Mouse (Mus musculus) kidney, postnatal 0 days (tissue): ENCODE measurements around the gene Rd3l. TPM values are rescaled to one million over a fixed set of nuclear protein-coding genes. Genes with fewer than 3 reads are reported as not detected.

Experiments used
- ATAC-seq: fragments of 200-750 bp; cut with Nextera tagmentation; replicated peaks from 2 replicates; pipeline ENCODE4 v1.8.0; 2017; ENCODE audit warnings: low read depth, moderate number of reproducible peaks, moderate TSS enrichment, moderate library complexity; ENCODE audit not compliant: low FRiP score
- DNase-seq: peaks from one replicate; pipeline ENCODE4 v3.0.0-alpha.2; 2016; ENCODE audit warnings: low spot score
- H3K27ac ChIP-seq: fragments of 300-500 bp; sonication (generic); 2 replicates; pipeline ENCODE4 v1.5.1; 2014; ENCODE audit warnings: mild to moderate bottlenecking
- H3K27me3 ChIP-seq: fragments of 300-500 bp; sonication (generic); 2 replicates; pipeline ENCODE4 v1.6.1; 2014; ENCODE audit warnings: low read length, mixed read lengths; ENCODE audit not compliant: insufficient read depth
- H3K36me3 ChIP-seq: fragments of 300-500 bp; sonication (generic); 2 replicates; pipeline ENCODE4 v1.6.1; 2014; ENCODE audit warnings: low read length, mixed read lengths; ENCODE audit not compliant: insufficient read depth
- H3K4me1 ChIP-seq: fragments of 300-500 bp; sonication (generic); replicated peaks from 2 replicates; pipeline ENCODE4 v1.6.1; 2014; ENCODE audit warnings: antibody characterized with exemption, low read length, mixed read lengths; ENCODE audit not compliant: insufficient read depth
- H3K4me2 ChIP-seq: fragments of 300-500 bp; sonication (generic); 2 replicates; pipeline ENCODE4 v1.6.1; 2014; ENCODE audit warnings: mild to moderate bottlenecking, low read length, moderate library complexity, mixed read lengths
- H3K4me3 ChIP-seq: fragments of 300-500 bp; sonication (generic); replicated peaks from 2 replicates; pipeline ENCODE4 v1.5.1; 2014; ENCODE audit warnings: low read depth, low read length
- H3K9ac ChIP-seq: fragments of 300-500 bp; sonication (generic); 2 replicates; pipeline ENCODE4 v1.6.1; 2014; ENCODE audit warnings: low read depth, low read length
- H3K9me3 ChIP-seq: fragments of 300-500 bp; sonication (generic); replicated peaks from 2 replicates; pipeline ENCODE4 v1.6.1; 2016; ENCODE audit warnings: low read length, inconsistent platforms, mixed read lengths
- CTCF ChIP-seq: IDR thresholded peaks from 2 replicates; pipeline ENCODE4 v1.5.1; 2016; ENCODE audit warnings: antibody characterized with exemption, low read depth, mild to moderate bottlenecking, moderate library complexity
- WGBS: fragments of 180-500 bp; shearing (Covaris S2); extraction: QIAGEN DNeasy Blood & Tissue Kit; methylation state at CpG from one replicate; pipeline ENCODE4 v1.1.7; 2014; 5-methylcytosine and 5-hydroxymethylcytosine counted together
- polyA plus RNA-seq: library from polyadenylated mRNA; unstranded; fragments of >200 nt; fragmentation: Nextera tagmentation; extraction: Ambion mirVana; gene quantifications from 2 replicates; pipeline ENCODE4 v1.2.1, GENCODE M21; 2015

Gene Rd3l
- polyA plus RNA-seq, 1 experiment from 2014 or later: not detected

- peaks cover 19% of the 10 kb centered on the region; the same call in 1 of the 2 replicates for H3K4me1 ChIP-seq
- H3K4me2 ChIP-seq: 0 out of 2 replicates have a peak overlapping the region, but pooled peaks have one; percentile 24
- H3K27ac ChIP-seq: peak overlapping the region; percentile 68; the same call in 1 of the 2 replicates
- H3K9ac ChIP-seq: 0 out of 2 replicates have a peak overlapping the region, but pooled peaks have one; percentile 24
- ATAC-seq (no peak), DNase-seq (no peak)
- TF ChIP-seq CTCF: no peak
- H3K36me3 ChIP-seq: no peaks in the 10 kb centered on the region
- no peak overlapping the region for H3K4me3 ChIP-seq
- H3K9me3 ChIP-seq: no peaks in the 10 kb centered on the region
- no peaks in the 10 kb centered on the region for H3K27me3 ChIP-seq
- WGBS: 71% methylated on average over 10 of the region's 10 CpGs
These were observed 37.6 kb downstream of the Rd3l start for GRCm38 (mm10) chr12:111943421-111944064.

GRCm38 (mm10) chr12:111938623-111939177 is 42.4 kb downstream of the Rd3l start:
- ATAC-seq (peak; percentile 23; the same call in 1 of the 2 replicates), DNase-seq (peak; percentile 73)
- WGBS: 33% methylated on average over 1 of the region's 1 CpGs
- TF ChIP-seq CTCF: no peak
- peaks cover 40% of the 10 kb centered on the region for H3K4me1 ChIP-seq
- no peaks in the 10 kb centered on the region for H3K27me3 ChIP-seq
- no peak overlapping the region for H3K4me3 ChIP-seq
- peak overlapping the region; percentile 89; the same call in 1 of the 2 replicates for H3K27ac ChIP-seq
- H3K9me3 ChIP-seq: no peaks in the 10 kb centered on the region
- H3K9ac ChIP-seq: no peak overlapping the region
- no peaks in the 10 kb centered on the region for H3K36me3 ChIP-seq
- no peak overlapping the region for H3K4me2 ChIP-seq

- peak overlapping the region; percentile 89 for H3K27ac ChIP-seq
- no peaks in the 10 kb centered on the region for H3K36me3 ChIP-seq
- peak; percentile 64 for DNase-seq
- no peak overlapping the region for H3K4me3 ChIP-seq
- peak overlapping the region; percentile 25 for H3K4me2 ChIP-seq
- peak; percentile 67 for ATAC-seq
- TF ChIP-seq CTCF: no peak
- peaks cover 52% of the 10 kb centered on the region for H3K4me1 ChIP-seq
- 31% methylated on average over 24 of the region's 24 CpGs for WGBS
- no peaks in the 10 kb centered on the region for H3K9me3 ChIP-seq
- 0 out of 2 replicates have a peak overlapping the region, but pooled peaks have one; percentile 27 for H3K9ac ChIP-seq
- H3K27me3 ChIP-seq: no peaks in the 10 kb centered on the region
These were observed 44.2 kb downstream of the Rd3l start for GRCm38 (mm10) chr12:111936706-111937550.

- Histone ChIP-seq H3K4me1 (peaks cover 54% of the 10 kb centered on the region), H3K9me3 (no peaks in the 10 kb centered on the region), H3K4me2 (no peak overlapping the region), H3K36me3 (no peaks in the 10 kb centered on the region), H3K9ac (no peak overlapping the region), H3K27ac (peak overlapping the region; percentile 38; the same call in 1 of the 2 replicates), H3K4me3 (no peak overlapping the region), H3K27me3 (no peaks in the 10 kb centered on the region)
- no peak for DNase-seq
- no peak for ATAC-seq
- TF ChIP-seq CTCF: no peak
- 51% methylated on average over 2 of the region's 2 CpGs for WGBS
These were observed 47.1 kb downstream of the Rd3l start for GRCm38 (mm10) chr12:111933971-111934370.

DNA sequence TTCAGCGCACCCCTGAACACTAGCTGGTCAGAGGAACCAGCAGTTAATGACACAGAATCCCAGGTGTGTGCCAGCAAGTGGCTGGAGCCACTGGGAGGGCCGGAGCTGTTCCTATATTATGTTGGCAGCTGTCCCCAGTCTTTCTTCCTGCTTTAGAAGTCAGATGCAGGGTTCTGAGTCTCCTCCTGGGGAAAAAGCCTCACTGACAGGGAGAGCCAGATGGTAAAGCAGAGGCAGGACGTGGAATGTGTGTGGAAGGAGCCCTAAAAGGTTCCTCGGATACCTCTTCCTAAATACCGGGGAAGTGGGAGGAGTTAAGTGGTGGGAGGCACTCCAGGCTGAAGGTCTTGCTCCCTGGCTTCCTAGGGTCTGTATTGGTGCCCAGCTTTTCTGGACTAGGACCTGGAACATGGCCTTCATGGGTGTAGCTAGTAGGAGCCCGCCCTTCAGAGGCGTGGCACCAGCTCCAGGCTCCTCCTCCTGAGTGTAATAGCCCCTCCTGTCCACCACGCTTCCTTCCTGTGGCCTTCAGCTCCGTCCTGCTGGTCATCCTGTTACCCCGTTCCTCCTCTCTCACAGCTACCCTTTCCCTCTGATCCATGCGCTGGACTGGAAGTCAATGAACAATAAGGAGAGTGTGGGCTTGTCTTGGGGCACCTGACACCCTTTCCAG is 47.9 kb downstream of the Rd3l start:
- no peaks in the 10 kb centered on the region for H3K27me3 ChIP-seq
- ATAC-seq (peak; percentile 80), DNase-seq (peak; percentile 78)
- no peak overlapping the region for H3K4me2 ChIP-seq
- peaks cover 48% of the 10 kb centered on the region for H3K4me1 ChIP-seq
- no peaks in the 10 kb centered on the region for H3K36me3 ChIP-seq
- 43% methylated on average over 11 of the region's 11 CpGs for WGBS
- no peak overlapping the region for H3K4me3 ChIP-seq
- no peak overlapping the region for H3K9ac ChIP-seq
- peak; percentile 23 for TF ChIP-seq CTCF
- peak overlapping the region; percentile 38 for H3K27ac ChIP-seq
- no peaks in the 10 kb centered on the region for H3K9me3 ChIP-seq

GRCm38 (mm10) chr12:111932513-111932912 is 48.6 kb downstream of the Rd3l start:
- Histone ChIP-seq H3K4me3 (no peak overlapping the region), H3K27ac (peak overlapping the region; percentile 38; the same call in 1 of the 2 replicates), H3K9me3 (no peaks in the 10 kb centered on the region), H3K36me3 (no peaks in the 10 kb centered on the region), H3K4me1 (peaks cover 41% of the 10 kb centered on the region), H3K27me3 (no peaks in the 10 kb centered on the region), H3K4me2 (no peak overlapping the region), H3K9ac (no peak overlapping the region)
- WGBS: 36% methylated on average over 3 of the region's 3 CpGs
- ATAC-seq (no peak), DNase-seq (no peak)
- no peak for TF ChIP-seq CTCF
